Mouse (Mus musculus): ENCODE measurements around the gene Fbxo28. TPM values are rescaled to one million over a fixed set of nuclear protein-coding genes. Genes with fewer than 3 reads are reported as not detected.

The Fbxo28 gene
- total RNA-seq, 4 experiments from 2014 or later, result 45.3 to 49.9 (median 48.9) TPM

DNA sequence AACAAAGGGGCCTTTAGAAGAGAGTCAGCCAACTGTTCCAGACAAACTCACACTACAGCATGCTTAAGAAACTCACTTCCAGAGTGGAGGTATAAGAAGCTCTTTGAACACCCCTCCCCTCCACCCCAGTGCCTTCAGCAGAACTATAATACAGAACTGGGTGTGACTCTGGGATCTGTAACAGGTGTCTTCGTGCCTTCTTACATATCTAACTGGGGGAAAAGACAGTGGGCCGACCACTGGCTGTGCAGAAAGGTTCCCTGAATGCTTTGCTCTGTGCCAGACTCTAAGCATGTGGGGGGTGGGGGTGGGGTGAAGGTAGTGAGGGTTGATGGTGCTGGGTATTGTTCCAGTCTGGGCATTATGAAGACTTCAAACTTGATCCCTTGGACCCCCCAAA is 52.8 kb downstream of the Fbxo28 start:
- DNase-seq (ENCODE audit: low spot score in 2 of 2), result no peak

DNA sequence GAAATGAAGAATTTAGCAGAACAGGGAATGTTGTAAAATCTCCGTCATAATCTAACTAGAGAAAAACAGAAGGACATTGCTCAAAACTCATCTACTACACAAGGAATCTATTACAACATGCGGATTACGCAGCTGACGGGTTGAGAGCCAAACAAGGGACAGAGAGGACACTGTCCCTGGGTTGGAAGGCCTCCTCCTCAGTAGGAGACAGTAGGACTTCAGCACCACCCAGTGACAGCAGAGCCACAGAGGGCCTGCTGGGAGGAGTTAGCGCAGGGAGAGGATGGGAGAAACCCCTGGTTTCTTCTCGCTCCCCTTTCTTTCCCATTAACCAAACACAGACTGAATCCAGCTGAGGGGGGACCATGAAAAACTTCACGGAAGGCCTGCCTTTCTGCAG is 53.6 kb downstream of the Fbxo28 start:
- DNase-seq (ENCODE audit: low spot score in 2 of 2), result no peak

DNA sequence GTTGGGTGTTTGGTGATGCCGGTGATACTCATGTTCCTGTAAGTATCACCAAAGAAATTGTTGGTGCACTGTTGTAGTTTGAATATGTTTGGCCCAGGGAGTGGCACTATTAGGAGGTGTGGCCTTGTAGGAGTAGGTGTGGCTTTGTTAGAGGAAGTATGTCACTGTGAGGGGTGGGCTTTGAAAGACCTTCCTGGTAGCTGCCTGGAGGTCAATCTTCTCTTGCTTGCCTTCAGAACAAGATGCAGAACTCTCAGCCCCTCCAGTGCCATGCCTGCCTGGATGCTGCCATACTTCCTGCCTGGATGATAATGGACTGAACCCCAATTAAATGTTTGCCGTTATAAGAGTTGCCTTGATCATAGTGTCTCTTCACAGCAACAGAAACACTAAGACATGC is 56.6 kb downstream of the Fbxo28 start:
- DNase-seq (ENCODE audit: low spot score in 2 of 2), result no peak

DNA sequence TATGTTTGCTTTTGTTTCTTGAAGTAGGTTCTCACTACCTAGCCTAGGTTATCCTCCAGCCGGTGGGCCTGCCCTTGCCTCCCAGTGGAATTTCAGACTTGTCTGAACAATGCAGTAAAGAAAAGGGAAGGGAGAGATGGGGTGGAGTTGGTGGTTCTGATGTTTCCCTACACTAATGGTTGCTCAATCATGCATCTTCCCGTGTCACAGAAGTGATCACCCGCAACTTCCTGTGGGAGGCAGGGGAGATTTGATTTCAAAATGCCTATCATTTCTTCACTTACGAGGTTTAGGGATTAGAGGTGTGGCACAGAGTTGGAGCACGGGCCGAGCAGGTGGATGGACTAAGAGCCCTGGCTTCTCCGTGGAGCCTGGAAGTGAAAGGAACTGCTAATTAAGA is 58.2 kb downstream of the Fbxo28 start:
- no peak for DNase-seq (ENCODE audit: low spot score in 2 of 2)

DNA sequence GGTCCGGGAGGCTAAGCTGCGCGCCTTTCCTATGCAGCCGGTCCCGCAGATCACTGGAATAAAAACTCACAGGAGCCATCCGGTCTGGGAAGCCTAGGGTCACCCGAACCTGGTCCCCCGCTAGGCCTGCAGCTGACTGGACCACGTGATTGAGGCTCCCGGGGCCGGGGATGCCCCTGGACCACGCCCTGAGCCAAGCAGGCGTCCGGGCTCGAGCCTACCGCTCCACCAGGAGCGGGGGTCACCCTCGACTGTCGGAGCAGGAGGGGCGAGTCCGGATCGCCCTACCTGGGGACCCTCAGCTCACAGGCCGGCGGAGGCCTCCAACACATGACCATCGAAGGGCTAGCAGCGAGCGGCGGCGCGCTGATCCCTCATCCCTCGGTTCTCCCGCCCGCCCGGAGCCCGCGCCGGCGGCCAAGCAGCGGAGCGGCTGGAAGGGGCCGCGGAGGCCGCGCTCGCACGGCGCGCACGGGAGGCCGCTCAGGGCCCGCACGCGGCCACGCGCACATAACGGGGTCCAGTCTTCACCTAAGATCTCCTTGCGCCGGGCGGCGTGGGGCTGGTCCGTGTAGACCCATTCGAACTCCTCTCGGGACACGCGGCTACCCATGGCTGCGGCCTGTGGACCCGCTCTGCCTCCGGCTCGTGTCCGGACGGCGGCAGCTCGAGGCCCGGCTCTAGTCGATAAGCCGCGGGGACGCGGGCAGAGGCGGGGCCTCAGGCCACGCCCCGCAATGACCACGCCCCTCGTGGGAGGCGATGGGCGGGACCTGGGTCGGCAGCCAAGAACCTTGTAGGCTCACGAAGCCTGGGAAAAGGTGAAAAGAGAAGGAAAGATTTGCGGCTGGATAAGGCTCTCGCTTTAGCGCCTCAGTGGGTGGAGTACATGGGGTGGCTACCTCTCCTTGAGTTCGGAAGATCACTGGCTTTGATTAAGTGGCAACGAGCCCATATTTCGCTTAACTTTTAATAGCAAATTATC is 59.0 kb downstream of the Fbxo28 start, which contains the start of gene Degs1:
TSS of gene Degs1 (minus strand) at position 714 of the 985 bp plus-strand sequence.
- DNase-seq (ENCODE audit: low spot score in 2 of 2), result peak; percentile 87 to 95

DNA sequence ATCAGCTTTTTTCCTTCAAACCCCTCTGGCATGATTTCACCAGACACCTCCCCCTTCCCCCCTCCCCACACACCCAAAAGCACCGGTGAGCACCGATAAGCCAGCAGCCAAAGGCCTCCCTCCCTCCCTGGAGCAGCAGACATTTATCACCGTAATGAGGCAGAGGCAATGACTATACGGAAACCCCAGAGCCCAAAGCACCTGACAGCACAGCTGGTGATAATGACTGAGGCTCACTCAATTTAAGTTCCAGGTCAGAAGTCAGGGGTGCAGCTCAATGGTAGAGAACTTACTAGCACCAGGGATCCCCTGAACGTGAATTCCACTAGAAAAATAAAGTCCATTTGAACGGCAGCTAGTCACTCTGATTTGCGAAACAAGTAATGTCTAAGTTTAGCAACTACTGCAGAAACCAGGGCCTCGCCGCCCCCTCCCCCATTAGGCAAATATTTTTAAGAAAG is 60.1 kb downstream of the Fbxo28 start:
- DNase-seq (ENCODE audit: low spot score in 2 of 2), result peak in 1 of 2 experiments; percentile 6

DNA sequence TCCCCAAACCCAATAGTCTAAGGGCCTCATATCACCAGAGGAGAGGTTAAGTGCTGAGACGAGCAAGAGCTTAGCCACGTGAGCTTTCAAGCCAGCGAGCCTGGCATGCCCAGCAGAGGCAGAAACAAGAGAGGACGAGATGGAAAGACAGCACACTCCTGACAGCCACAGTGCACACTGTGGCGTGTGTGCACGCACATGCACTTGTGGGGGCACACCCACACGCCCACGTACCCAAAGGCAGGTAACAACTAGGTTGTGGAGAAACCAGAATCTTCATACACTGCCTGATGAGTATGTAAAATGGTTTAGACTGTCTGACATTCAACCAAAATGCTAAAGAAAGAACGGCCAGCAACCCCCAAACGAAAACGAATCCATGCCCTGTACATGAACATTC is 60.9 kb downstream of the Fbxo28 start:
- DNase-seq (ENCODE audit: low spot score in 2 of 2), result no peak

DNA sequence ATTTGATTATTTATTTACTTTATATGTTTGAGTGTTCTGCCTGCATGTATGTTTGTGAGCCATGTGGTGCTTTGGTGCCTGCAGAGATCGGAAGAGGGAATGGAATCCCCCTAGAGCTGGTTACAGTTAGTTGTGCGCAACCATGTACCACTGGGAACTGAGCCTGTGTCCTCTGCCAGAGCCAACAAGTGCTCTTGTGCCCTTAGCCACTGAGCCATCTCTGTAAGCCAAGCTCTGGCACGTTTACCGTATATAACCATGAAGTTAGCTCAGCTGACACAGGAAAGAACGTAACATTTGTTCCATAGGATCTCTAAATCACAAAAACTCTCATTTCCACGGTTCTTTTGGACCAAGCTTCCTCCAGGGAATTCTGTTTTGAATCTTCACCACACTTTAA is 61.4 kb downstream of the Fbxo28 start:
- no peak for DNase-seq (ENCODE audit: low spot score in 2 of 2)

DNA sequence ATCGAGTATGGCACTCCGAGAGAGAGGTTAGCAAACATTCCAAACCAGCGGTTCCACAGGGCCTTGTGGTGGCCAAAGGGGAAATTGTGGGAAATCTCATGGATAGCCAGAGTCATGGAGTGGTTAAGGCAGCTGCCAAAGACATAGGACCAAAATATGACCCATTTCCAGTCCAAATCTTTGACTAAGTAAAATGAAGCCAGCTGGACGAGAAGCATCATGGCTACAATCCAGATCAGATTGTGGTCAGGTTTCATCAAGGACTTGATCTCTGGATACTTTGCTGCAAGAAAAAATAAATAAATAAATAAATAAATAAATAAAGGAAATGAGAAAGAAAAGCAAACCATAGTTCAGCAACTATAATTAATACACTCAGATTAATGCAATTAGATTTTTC is 62.0 kb downstream of the Fbxo28 start:
- no peak for DNase-seq (ENCODE audit: low spot score in 2 of 2)

DNA sequence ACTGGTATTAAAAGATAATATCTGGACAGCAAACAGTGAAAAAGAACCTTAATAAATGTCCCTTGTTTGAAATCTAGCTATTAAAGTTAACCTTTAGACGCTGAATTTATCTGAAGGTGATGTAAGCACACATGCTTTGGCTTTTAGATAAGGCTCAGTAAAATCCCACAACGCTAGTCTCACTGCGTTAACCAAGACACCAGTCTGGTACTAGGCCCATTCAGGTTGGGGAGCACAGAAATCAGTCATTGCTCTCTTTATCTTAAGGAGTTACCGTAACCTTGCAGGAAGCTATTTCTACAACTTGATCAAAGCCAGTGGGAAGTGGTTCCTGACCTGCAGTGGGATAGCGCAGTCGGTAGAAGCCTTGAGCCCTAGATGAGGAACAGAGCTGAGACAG is 66.3 kb downstream of the Fbxo28 start:
- DNase-seq (ENCODE audit: low spot score in 2 of 2), result no peak

DNA sequence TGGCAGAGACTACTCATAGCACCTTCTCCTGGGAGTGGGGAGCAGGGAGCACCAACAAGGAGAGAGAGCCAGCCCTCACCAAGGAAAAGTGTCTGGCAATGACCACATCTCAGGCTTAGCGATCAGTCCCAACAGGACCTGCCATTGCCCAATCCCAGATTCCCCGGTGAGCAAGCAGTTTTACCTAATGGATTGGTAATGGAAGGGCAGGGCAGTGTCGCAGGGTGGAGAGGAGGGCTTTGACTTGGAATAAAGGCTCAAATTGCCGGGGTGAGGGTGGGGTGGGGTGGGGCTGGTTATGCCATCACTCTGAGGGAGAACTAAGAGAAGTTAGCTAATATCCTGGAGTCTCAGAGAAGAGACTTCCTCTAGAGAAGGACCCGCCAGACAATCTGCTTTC is 69.8 kb downstream of the Fbxo28 start:
- no peak for DNase-seq (ENCODE audit: low spot score in 2 of 2)

DNA sequence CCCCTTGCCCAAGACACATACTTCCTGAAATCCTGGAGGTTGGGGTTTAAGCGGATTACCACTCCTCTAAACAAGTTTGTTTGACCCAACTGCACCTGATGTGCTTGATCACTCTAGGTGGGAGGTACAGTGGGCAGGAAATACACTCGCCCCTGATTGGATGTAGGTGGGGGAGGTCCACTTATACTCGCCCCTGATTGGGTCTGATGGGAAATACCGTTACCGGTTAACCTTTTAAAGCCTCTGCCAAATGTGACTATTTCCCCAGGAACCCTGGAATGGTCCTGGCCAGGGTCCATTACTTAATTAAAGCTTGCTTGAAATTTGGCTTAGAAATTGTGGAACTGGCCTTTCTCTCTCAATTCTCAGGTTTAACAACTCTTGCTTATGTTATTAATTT is 70.3 kb downstream of the Fbxo28 start:
- no peak for DNase-seq (ENCODE audit: low spot score in 2 of 2)

DNA sequence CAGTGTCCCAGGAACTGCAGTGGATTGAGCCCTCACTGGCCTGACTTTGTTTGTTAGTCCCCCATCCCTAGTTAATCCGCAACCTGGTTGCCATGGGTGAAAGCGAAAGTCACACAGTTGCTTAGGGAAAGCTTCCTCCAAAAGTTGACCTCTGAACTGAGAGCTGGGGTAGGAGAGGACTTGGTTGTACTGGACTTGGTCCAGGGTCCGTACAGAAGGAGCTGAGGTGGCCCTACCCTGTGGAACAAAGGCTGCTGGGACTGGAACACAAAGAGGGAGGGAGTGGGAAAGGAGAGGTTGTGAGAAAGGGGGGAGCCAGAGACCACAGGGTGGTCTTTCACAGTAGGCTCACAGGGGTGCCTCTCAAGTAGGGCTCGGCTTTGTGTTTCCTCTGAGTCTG is 73.1 kb downstream of the Fbxo28 start:
- DNase-seq (ENCODE audit: low spot score in 2 of 2), result no peak

DNA sequence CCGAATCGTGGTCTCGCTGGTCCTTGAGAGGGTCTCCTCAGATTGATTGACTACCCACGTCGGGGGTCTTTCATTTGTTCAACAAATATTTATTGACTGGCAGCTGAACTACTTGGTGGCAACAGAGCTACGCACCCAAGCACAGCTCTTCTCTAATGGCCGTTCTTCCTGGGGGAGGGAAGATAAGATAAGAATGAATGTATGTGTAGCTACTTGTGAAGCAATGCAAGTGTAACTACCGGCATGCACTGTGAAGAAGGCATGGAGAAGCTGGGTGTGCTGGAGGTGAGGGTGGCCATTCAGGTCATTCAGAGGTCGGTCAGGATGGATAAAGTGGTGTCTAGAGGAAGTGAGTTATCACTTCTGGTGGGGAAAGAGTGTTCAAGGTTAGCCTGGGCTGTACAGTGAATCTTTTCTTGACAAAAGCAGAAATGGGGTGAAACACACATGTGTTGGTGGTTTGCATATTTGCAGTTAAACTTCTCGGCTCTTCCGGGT is 75.4 kb downstream of the Fbxo28 start:
- DNase-seq (ENCODE audit: low spot score in 2 of 2), result no peak

Other genes with a start within 250 kb of the Fbxo28 start
- gene Srp9, start 216.9 kb downstream of the Fbxo28 start, total RNA-seq (2022), result 10 to 100 TPM; 53.4 to 66.8 (median 60.4) TPM
- not detected for gene Vmn1r1, start 177.1 kb downstream of the Fbxo28 start, total RNA-seq (2022)
- gene Degs1, start 58.8 kb downstream of the Fbxo28 start, total RNA-seq (2022), result 10 to 100 TPM; 73.6 to 84.7 (median 79.1) TPM
- 10 to 100 TPM; 23.8 to 34.0 (median 26.8) TPM for gene Trp53bp2, start 67.5 kb upstream of the Fbxo28 start, total RNA-seq (2022)
- 10 to 100 TPM; 66.6 to 73.1 (median 71.6) TPM for gene Capn2, start 176.0 kb upstream of the Fbxo28 start, total RNA-seq (2022)
- under 1 TPM in 1 of 4 experiments, not detected in 3; 0.18 TPM for gene Capn8, start 223.4 kb upstream of the Fbxo28 start, total RNA-seq (2022)